Mouse (Mus musculus) gastrocnemius, postnatal 10 days (tissue): ENCODE results near the gene A430005L14Rik. TPM values are rescaled to one million over a fixed set of nuclear protein-coding genes. Genes with fewer than 3 reads are reported as not detected.
A peak's percentile ranks its signal among the peaks of the same experiment; 100 is the strongest.
"Not testable (repeated sequence)": the region's sequence is repeated elsewhere in the genome, so short reads cannot be mapped to it uniquely, and the experiment has no call there.

Source experiments
- DNase-seq: peaks from one replicate; pipeline ENCODE4 v3.0.0; 2021; ENCODE audit warnings: mixed read lengths
- long read RNA-seq, 2 experiments: library from polyadenylated mRNA; stranded (forward); transcript quantifications; one replicate each; pipeline ENCODE4 v2.0.0; 2021
- total RNA-seq, 2 experiments: library from RNA; stranded (reverse); gene quantifications; 2 replicates each; pipeline ENCODE4 v1.2.3; 2021

Gene A430005L14Rik
- 10 to 100 TPM in 1 of 2 experiments, 1 to 10 TPM in 1; 9.5 to 14.6 TPM for total RNA-seq
- long read RNA-seq, experiment 1, transcript A430005L14Rik-201 (4 exons, 1,098 nt), result major isoform, 15 of 21 reads
- long read RNA-seq, experiment 1, partial matches to known transcripts, result 2 of 21 reads
- long read RNA-seq, experiment 1, other reads (novel, unspliced or antisense), result 0 of 21 reads
- long read RNA-seq, experiment 2, transcript A430005L14Rik-201 (4 exons, 1,098 nt), result major isoform, 9 of 14 reads
- long read RNA-seq, experiment 2, partial matches to known transcripts, result 0 of 14 reads
- long read RNA-seq, experiment 2, other reads (novel, unspliced or antisense), result 1 of 14 reads

DNA sequence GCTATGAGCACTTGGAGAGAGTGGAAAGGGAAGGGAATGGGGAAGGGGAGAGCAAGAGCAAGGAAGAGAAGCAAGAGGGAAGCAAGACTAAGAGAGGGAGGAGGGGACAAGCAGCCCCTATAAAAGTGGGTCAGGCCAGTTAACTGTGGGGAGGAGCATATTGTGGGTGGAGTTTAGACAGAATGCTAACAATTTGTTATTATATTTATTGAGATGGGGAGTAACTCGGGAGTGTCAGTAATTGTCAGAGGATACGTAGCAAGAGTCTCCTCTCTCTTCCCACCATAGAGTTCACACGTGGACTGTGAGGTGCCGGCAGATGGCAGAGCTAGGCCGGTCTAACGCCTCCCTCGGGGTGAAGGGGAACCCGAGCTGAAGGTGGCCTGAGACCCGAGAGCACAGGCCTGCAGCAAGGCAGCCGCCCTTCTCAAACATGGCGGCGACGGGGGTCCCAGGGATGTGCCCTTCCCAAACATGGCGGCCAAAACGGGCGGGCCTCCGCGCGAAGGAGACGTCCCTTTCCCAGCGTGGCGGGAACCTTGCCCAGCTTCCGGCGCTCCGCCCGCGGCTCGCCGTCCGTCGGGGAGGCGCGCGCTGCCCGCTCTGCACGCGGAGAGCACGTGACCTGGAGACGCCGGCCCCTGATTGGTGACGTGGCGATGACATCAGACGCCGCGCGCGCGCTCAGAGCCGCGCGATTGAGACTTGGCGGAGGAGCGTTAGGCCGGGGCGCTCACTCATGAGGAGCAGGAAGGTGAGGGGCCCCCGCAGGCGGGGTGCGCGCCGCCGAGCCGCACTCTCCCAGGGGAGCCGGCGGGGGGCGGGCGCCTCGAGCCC, at the start of gene A430005L14Rik:
TSS of gene A430005L14Rik (plus strand) at position 669 of the 837 bp plus-strand sequence.
- DNase-seq, result peak; percentile 97

DNA sequence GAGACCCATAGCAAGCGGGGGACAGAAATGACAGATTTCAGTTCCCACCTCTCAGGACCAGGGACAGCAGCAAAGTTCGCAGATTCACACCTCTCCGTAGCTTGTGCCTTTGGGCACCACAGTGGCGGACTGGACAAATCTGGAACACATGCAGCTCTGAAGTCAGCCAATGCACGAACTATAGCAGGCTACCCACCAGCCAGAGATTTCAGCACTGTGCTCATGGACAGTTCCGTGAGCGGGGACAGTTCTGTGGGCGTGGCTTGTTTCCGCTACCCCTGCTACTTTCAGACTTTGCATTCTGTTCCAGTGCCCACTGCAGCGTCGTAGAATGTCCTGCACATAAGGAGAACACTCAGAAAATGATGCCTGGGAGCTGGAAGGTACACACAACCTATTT, 49.5 kb upstream of the A430005L14Rik start:
- DNase-seq, result peak; percentile 53

DNA sequence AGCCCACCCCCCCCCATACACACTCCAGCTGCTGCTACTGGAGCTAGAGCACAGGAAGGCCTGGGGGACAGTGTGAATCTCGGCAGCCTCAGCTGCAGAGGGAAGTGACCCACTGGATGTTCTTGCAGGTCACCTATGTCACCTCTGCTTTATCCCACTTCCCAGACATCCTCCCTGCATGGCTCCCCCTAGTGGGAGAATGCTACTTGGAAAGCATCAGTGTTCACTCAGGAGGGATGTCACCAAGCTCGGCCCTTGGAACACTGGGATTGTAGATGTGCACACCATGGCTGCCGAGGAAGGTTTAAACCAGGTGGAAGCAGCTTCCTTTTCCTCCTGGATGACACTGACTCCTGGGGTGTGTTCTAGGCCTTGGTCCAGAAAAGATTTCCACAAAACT, 43.4 kb upstream of the A430005L14Rik start:
- DNase-seq, result no peak

DNA sequence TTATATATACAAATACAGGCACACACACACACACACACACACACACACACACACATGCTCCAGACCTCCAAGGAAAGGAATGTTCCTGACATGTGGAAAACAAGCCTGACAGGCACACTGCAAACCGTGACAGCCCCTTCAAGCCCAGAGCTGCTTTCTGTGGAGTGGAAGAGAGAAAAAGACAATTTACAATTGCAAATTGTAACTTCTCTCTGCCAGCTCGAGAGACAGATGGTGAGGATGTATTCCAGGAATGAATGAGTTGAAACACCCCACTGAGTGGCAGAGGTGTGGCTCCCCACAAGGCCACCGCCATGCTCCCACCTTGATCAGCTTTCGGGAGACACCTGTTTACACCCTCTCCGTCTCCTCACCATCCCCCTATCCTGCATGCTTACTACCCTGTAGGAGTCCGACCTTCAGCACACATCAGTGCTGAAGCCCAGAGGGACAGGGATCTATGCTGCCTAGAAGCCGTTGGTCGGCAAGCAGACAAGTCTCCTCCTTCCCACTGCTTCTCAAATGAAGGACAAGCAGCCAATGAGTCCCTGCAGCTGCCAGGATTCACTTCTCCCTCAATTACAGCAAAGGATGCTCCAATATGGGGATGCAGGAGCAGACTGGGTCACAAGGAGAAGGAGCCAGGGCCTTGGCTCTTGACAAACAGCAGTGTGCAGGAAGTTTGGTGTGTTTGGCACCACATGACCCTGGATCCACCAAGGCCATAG, 39.1 kb upstream of the A430005L14Rik start:
- DNase-seq, result no peak

DNA sequence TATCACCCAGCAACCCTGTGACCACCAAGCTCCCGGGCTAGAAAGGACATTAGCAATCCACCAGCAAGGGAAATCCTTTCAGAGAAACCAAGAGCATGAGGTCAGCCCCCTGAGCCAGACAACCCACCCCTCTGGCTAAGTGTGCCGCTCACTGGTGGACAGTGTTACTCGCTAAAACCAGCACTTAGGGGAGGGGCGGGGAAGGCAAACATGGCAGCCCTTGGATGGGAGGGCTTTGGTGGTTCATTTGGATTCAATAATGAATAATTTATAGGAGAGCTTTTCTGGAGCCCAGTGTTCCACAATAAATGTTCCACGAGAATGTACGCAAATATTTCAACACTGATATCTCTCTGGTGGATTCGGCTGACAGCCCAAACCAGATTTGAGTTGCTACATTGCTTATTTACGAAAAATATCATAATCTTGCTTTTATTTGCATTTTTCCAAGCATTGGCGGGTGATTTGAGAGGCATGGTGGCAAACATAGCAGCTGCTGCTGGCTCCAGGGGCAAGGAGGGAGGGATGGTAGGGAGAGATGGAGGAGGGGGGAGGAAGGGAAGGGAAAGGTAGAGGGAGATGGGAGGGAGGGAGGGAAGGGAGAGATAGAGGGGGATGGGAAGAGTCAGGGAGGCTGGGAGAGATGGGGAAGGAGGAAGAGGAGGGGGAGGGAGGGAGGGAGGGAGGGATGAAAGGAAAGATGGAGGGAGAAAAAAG, 36.4 kb upstream of the A430005L14Rik start:
- DNase-seq, result no peak

DNA sequence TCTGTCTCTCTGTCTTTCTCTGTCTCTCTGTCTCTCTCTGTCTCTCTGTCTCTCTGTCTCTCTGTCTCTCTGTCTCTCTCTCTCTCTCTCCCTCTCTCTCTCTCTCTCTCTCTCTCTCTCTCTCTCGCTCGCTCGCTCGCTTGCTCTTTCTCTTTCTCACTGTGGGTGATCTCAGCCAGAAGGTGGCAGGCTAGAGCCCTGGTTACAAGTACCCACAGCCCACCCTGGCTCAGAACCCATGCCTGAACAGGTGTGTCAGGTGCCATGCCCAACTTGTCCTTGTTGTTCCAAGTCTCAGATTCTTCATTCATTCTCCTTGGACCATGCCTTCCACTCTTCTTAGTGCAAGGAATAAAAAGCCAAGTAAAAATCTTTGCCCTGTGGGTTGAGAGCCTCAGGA, 34.9 kb upstream of the A430005L14Rik start:
- DNase-seq, result not testable (repeated sequence)

DNA sequence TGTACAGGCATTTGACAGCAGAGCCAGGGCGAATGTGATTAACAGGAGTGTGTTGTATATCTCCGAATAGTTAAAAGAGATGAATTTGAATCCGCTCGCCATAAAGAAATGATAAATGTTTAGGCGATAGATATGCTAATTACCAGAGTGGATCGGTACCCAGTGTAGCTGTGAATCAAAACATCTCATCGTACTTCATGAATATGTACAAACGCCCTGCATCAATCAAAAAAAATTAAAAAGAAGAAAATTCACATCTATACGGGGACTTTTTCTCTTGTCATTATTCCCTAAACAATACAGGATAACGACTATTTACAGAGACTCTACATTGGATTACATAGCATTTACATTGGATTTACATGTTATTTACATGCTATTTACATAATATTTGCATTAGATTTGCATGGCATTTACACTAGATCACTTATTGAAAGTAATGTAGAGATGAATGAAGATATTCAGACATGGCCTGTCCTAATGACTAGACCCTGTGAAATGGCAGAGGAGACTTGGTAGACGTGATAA, 28.2 kb upstream of the A430005L14Rik start:
- no peak for DNase-seq

DNA sequence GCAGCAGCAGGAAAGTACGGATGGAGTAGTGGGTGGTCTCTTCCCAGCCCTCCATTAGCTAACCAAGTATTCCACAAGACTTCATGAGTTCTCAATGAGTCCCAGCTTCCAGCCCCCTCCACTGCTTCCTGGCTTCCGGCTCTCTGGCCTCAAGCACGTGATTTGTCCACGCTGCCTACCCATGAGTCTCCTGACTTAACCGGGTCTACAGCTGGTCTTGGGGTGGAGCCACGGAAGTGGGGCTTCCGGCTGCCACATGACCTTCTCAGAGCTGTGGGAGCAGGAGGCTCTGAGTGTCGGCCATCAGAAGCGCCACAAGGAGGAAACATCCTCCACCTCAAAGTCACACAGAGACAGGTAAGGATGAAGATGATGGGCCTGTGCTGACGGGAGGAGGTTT, 27.6 kb upstream of the A430005L14Rik start:
- DNase-seq, result no peak

DNA sequence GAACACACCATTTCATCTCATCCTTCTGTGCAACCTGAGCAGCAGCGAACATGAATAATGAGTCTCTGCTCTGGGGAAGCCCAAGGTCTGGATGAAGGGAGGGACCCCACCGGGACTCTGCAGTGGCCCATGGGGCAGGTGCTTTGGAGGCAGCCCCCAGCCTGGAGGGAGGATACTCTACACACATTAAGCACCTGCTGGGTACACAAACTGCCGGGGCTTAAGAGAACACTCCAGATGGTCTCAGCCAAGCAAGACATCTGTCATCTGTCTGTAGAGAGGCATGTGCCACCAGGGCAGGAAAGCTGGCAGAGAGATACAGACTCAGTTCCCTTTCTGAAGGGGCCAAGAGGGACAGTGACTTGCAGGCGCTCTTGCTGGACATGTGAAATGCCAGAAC, 27.1 kb upstream of the A430005L14Rik start:
- DNase-seq, result no peak

DNA sequence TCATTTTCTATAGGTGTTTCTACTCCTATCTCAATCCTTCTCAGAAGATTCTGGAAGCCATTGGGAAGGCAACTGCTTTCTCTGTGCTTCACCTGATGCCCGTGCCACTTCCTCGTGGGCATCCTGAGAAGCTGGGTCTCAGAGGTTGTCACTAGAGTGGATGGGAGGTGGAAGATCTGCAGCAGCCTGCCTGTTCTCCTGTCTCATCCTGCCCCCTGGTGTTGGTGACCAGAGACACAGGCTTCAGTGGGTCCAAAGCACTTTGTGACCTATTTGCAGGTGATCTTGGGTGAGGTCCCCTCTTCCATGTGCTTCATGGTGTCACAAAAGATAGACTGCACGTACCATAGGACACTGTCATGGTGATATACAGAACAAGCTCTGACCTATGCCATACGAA, 13.8 kb upstream of the A430005L14Rik start:
- DNase-seq, result peak; percentile 21

DNA sequence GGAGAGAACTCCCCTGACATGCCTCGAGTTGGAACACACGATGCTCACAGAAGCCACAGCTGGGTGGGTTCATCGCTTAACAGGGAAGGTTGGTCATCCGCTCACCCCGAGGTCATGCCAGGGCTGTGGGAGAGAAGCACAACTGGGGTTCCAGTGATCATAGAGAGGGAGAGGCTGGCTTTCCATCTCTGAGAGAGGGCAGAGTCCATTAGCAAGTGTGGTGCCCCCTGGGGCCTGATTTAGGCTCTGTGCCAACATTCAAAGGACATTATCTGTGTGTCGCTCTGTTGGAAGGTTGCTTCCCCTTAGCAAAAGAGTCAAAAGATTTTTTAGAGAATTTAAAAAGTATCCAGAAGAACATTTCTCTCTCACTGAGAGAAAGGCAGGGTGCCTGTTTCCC, 12.8 kb upstream of the A430005L14Rik start:
- DNase-seq, result no peak

DNA sequence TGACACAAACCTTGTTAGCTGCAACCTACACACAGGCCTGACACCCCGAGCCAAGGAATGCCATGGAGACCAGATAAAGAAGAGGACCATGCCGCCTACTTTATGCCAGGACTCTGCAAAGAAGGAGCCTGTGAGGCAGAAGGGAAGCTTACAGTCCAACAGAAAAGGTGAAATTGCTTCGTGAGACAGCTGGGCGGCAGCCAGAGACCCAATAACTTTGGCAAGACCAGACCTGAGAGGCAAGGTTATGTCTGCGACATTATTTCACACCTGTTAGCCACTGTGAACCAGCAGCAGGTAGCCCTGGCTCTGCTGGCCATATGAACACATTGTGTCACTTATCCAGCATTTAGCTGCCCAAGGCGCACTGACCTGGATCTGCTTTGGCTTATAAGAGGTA, 11.3 kb upstream of the A430005L14Rik start:
- DNase-seq, result no peak

DNA sequence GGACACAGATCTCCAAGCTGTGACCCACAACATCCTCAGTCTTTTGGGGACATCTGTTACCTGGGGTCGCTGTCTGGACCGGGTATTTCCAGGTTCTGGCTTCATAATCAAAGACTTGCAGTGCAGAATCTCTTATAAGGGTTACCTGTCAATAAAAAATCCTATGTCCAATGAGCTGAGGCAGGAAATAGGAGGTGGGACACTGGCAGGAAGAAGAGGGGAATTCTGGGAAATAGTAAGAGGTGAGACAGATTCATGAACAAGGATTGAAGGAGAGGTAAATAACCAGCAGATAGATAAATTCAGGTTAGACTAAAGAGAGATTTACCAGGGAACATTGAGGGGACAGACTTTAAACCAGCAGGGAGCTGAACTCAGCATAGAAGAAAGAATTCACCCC, 6.7 kb upstream of the A430005L14Rik start:
- DNase-seq, result no peak

DNA sequence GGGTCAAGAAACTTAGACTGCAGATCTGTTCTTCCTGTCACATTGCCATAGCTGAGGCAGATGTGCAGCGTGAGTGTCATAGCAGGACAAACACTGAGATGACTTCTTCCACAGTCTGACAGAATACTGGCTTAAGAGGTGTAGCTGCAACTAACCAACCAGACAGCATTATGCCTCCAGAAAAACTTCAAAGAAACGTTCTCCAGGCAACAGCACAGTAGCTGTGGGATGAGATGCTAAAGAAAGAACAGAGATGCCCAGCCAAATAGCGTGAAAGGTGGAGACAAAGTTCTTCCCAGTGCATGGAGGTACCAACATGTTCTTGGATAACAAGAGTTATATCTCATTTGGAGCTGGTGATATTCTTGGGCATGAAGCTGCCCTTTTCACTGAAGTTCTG, 5.9 kb upstream of the A430005L14Rik start:
- DNase-seq, result no peak

DNA sequence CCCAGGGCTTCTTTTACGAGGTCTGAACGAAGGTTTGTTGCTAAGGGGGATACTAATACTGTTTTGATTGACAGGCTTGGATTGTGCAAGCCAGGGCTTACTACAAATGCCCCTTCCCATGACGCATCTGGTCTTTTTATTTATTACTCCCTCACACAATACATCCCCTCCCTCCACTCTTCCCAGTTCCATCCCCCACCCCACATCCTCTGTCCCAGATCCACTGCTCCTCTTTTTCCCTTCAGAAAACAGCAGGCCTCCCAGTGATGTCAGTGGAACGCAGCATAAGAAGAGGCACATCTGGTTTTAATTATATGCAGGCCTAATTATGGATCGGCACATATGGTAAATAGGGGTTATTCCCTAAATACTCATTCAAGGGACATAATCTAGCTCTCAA, 5.3 kb upstream of the A430005L14Rik start:
- no peak for DNase-seq

DNA sequence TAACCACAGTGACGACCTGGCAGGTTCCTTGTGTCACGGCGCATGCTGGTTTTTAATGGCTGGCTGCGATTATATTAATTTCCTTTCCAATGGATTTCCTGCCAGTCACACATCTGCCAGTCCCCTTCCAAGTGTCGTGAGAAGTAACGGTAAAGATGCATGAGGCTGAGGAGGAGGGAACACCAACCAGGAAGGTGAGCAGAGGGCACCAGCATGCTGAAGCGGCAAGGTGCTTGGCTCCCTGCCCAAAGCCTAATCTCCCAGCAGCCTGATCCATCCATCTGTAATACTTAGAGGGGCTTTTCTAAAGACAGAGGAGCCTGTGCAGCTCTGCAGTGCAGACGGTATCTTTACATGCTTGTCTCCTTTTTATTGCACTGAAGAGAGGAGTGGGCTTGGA, 1.4 kb upstream of the A430005L14Rik start:
- no peak for DNase-seq

DNA sequence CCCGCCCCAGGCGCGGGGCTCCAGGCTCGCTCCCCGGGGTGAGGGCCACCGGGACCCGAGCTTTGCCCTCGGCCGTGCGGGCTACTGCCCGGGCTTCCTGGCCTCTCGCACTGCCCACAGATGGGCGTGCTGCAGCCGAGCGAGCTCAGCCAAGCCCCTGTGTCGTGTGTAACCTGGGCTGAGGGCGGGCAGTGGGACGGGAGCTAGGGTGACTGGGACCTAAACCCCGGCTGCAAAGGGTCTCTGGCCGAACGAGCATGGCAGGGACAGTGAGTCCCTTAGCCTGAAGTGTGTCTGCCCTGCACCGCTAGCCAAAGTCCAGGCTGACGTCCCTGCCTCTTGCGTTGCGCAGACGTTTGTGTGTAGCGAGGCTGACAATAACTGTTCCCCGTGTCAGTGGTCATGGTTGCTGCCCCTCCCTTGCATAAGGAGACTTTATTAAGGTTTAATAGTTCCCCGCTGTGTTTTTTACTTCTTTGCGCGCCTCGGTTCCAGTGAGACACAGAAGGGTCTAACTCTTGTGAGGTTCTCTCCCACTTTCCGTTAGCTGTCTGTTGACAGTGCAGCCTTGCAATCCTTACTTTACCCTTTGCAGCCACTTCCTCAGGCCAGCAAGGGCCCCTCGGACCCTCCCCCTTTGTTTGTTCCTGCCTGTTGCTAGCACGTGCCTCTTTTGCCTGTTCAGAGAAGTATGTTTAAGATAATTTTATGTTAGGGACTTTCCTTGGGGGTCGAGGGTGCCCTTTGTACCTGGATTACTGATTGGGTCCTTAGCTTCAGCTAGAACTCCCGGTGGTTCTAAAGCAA, 610 bp downstream of the A430005L14Rik start:
- no peak for DNase-seq

DNA sequence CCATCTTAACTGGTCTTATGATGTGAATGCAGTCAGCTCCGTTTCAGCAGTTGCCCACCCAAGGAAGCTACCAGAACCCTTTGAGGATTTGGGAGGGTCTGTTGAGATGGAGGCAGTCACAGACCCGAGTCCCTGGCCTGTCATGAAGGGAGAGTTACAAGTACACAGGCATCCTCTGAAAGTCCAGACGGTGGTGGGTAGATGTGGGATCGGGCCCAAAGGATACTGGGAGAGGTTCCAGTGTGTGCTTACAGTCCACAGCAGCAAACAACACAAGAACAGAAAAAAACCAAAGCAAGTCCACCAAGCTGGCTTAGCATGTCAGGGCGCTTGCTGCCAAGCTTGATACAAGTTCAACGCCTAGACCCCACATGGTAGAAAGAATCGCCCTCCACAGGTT, 5.6 kb downstream of the A430005L14Rik start:
- DNase-seq, result no peak

DNA sequence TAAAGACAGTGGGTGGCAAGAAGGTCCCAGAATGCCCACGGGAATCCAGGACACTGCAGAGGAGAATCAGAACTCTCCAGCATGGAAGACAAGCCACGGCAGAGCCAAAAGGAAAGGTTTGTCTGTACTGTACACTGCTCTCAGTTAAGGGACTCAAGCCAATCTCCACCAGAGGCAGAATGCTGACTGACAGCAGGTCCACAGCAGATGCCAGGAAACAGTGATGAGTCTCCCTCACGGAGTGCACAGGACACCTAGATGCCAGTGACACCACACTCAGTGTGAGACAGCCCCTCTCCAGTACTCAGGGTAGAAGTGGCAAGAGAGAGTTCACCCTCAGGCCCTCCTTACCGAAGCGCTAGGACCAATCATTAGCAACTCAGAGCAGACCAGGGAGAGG, 9.6 kb downstream of the A430005L14Rik start:
- no peak for DNase-seq

DNA sequence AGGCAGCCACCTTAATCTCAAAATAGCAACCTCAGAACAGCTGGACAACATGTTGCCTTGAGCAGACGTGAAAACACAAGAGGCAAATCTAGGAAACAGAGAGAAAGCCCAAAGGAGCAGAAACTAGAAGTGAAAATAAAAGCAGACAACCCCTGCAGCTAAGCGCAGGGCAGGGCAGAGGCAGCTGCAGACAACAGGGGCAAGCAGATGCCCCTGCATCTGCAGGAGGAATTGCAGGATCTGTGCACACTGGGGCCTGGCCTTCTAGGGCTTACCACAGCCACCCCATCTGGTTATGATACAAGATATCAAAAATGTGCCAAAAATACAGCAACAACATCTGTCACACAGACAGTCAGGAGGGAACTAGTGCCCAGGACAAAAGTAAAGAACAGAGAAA, 10.5 kb downstream of the A430005L14Rik start:
- no peak for DNase-seq

DNA sequence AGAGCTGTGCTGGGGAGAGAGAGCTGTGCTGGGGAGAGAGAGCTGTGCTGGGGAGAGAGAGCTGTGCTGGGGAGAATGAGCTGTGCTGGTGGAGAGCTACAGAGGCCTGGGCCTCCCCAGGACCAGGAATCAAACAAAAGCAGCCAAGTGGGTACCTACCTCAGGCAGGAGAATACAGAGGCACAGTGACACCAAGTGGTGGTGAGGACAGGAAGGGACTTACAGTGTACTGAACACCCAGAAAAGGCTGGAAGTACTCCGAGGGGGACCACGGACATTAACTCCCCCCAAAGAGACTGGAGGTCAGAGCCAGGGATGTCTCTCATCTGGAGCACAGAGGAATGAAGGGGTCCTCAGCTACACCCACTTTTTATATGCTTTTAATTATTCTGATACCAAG, 11.0 kb downstream of the A430005L14Rik start:
- DNase-seq, result no peak
